Mouse (Mus musculus) urinary bladder, postnatal 36 days (tissue): ENCODE measurements at regions not wholly inside any gene's neighbourhood (a gene's known extent, or its start where the extent isn't known, plus 50 kb on each side); places are given as distances from the start of the nearest gene placed in this dataset.

Source experiments
- DNase-seq, 2 experiments: peaks; one replicate each; pipeline ENCODE4 v3.0.0; 2022; ENCODE audit warnings: low spot score in 2 of 2, mixed read lengths in 1 of 2

DNA sequence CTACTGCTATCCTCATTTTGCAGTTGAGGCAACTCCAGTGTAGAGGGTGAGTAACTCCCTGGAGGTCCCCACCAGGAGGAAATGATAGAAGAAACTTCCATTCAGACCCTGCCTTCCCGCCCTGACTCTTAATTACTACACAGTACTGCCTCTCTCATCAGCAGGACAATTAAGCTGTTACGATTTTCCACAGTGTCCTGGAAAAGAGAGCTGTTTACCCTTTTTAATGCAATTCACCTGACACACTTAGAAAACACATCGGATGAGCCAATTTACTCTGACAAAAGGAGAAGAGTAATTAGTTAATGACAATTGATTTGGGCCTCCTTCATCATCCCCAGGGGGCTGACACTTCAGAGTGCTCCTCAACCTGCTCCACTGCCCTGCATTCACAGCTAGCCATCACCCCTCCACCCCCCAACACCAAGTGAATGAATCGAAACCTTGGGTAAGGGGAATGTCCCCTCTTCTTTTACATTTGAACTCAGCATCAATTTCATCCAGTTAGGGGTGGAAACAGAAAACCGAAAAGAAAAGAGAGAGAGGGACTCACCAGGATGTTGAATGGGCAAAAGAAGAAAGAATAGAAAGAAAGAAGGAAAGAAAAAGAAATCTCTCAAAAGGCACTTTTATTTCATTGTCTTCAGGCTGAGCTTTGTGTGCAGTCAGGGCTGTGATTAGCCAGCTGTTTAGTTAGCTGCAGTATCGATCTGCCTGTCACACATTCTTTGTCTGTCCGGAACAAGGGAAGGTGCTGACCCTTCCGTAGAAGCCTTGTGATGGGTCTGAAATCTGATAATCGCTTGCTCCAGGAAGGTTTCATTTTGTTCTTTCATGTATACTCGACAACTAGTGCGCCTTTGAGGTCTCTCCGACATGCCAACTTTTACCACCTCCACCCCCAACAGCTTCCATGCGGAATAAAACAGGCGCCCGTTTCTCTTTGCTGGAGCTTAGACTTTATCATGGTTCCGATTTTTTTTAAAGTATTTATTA, 482.6 kb upstream of the Tenm4 start:
- DNase-seq, result no peak

DNA sequence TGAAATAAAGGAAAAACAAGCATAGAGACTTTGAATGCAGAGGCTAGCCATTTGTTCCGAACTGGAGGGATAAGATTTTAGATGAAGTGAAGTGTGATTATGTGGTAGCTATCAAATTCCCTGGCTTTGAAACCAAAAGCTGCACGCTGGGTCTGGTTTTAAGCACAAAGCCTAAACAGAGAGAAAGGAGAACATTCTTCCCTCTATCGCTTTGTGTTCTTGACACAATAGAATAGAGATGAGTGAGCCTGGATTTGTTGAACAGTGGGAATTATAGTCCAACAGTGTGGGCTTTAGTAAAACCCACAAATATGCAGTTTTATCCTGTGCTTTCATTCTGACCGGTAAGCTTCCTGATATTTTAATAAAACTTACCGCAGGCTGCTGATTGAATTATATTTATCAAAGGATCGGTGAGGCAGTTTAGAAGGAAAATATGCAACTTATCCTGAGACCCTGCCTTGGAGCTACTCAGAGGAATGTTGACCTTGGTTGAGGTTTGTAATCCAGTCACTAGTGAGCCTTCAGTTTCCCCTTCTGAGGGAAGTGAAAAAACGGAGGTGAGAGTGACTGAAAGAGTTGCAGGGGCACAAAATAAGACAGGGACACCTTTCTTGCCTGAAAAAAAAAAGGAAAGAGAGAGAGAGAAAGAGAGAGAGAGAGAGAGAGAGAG, 481.7 kb upstream of the Tenm4 start:
- DNase-seq, result no peak

GRCm38 (mm10) chr7:95699506-95699905, 471.5 kb upstream of the Tenm4 start:
- no peak for DNase-seq

- no peak for DNase-seq
Measured at GRCm38 (mm10) chr7:95710088-95710487, 461.0 kb upstream of the Tenm4 start.

DNA sequence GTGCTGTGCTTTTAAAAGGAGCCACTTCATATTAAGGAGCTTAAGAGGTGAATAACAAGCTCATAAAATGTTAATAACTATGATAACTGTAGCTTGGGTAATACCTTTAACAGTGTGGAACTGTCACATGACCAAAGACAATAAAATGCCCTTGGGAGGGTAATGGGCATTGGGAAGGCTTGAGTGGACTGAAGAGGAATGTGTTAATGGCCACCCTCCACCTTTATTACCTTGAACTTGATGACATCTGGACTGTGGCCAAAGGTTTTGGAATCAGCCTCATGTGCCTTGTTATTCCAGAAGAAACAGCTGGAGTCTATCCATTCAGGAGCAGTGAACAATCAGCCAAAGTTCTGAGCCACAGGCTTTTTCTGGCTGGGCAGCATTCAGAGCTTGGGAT, 451.0 kb upstream of the Tenm4 start:
- no peak for DNase-seq

DNA sequence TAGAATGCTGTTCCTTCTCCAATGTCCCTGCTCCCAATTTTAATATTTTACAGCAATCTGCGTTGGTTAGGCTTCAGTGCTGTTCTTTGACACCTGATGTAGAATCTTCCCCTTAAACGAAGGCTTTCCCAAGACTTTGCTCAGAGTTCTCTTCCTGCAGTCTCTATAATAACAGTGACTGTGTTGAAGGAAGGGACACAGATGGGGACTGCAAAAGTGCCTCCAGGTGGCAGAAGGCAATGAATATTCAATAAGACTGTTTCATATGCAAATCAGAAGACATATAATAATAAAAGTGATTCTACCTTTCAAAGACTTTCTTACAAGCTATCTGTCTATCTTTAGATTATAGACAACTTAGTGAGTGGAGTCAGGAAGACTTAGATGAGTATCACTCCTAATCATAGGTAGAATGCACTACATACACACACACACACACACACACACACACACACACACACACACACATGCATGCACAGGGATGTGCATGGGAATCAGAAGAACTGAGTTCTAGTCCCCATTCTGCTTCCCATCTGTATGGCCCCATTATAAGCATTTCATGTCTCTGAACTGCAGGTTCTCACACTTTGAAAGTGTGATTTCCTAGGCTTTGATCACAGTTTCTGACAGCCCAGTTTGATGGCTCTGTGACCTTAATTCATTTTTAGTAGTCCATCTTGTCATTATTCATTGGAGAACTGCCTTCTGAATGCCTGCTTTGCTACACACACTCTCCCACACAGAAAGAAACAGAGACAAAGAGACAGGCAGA, 445.1 kb upstream of the Tenm4 start:
- no peak for DNase-seq

DNA sequence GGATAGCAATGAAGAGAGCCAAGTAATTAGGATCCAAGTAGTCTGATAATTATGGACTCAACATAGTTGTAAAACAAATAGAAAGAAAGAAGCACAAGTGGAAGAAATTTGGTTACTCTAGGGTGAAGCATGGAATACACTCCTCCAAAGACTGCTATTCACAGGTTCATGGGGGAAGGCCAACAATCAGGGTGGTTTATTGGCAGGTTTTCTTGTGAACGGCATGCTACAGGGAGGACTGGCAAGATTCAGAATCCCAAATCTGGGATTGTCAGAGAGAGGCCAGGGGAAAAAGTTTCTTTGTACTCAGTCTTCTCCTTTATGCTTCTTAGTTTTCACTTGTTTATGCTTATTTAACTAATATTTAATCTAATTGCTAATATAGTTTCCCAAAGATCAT, 437.2 kb upstream of the Tenm4 start:
- DNase-seq, result no peak

DNA sequence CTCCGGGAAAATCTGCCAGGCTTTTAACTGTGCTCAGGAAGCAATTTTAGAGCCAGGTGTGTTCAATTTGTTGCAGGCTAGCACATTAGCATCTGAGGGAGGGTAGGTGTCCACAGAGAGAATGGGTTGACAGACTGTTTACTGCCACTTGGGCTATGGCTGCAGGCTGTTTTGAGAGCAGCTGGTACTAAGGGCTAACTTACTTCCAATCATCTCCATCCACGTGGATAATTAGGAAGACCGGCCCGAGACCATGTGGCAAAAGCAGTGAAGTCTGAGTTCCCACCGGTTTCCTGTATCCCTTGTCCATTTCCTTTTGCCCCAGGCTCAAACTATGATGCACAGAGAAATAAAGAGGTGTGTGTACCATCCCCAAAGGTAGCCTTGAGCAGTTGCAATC, 436.5 kb upstream of the Tenm4 start:
- no peak for DNase-seq

DNA sequence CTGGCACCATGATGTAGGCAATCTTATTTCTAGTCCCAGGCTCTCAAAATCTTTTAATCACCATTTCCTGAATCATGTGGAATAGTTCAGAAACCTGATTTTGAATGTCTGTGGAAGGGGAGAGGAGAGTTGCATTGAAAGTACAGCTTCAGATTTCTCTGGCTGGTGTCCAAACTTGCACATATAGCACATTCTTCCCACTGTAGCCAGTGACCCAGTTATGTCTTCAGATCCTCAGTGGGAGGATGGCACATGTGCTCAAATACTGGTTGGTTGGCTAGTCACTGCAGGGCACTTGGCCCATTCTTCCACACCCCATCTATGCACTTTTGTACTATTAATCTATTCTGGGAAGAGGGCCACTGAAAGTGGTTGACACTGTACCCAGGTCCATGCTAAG, 434.3 kb upstream of the Tenm4 start:
- DNase-seq, result no peak

GRCm38 (mm10) chr7:95738725-95739245, 432.3 kb upstream of the Tenm4 start:
- DNase-seq, result no peak

- no peak for DNase-seq
Measured at GRCm38 (mm10) chr7:95739779-95740178, 431.3 kb upstream of the Tenm4 start.

GRCm38 (mm10) chr7:95758375-95758774, 412.7 kb upstream of the Tenm4 start:
- no peak for DNase-seq

DNA sequence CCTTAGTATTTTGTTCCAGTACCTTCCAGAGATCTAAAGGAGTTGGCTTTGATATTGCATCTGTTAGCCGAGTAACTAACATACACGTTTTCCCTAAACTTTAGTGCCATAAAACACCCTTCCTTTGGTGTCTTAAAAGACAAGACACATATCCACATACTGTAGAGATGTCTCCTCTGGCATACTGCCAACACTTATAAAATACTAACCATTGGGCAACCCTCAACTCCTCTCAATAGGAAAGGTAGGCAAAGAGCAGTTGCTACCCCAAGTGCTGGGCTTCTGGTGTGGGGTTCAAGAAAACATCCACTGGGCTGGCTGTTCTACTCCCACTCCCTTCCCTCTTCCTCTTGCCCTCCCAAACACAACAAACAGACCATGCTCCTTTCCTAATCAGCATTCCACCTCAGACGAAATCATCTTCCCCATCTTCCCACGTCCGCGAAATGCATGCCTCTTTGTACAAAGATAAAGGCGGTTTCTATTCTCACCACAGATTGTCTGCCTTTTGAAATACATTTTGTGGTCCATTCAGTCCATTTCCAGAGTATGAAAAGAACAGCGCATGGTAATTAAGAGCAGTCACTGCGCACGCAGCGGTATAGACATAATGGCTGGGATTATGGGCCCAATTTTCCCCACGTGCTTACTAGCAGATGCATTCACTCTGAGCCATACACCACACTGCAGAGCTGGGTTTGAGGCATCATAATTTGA, 409.9 kb upstream of the Tenm4 start:
- no peak for DNase-seq

- DNase-seq, result no peak
Measured at GRCm38 (mm10) chr7:95766356-95767150, 404.5 kb upstream of the Tenm4 start.

DNA sequence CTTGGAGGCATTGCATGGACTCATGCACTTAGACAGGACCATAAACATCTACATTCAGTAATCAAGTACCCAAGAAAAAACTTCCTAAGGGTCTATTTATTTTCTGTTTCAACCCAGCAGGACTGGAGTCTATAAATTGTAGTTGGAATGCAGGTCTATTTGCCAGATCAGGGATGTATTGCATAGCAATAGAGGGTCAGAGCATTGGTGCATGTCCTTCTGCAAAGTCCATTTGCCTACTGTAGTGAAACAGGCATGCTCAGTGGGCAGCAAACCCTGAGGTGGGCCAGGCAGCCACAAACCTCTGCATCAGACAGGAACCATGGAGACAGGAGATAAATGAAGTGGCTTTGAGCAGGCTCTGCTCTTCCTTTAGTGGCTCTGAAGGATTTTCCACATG, 386.5 kb upstream of the Tenm4 start:
- DNase-seq, result no peak

DNA sequence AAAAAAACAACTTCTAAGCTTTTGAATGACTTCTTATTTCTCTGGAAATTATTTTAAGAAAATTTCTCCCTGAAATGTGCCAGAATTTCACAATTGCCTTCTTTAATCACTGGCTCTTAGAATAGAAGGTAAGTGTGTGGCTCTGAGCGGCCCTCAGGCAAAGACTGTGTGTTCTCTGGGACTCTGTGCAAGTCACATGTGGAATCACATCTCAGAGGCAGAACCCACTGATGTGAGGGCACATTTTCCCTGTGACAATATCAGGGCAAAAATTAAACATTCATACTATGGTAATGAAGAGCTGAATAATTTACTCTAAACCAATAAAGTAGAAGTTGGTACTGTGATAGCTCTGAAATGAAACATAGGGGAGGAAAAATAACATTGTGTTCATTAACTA, 383.5 kb upstream of the Tenm4 start:
- DNase-seq, result no peak

GRCm38 (mm10) chr7:95787951-95788350, 383.1 kb upstream of the Tenm4 start:
- DNase-seq, result no peak

DNA sequence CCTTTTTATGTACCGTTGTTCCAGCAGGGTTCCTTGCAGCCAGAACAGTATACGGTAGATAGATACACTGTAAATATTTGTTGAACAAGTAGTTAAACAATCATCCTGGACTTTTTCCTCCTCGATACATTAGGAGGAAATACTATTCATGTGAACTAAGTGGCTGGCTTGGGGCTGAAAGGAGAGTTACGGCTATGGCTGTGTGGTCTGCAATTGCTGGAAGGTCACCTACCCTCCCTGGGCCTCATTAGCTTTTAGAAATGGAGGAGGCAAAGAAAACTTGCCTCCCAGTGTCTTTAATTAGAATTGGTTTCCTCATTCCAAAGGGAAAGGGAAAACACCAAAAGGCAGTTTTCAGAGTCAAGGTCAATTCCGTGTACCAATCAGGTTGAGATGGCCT, 381.6 kb upstream of the Tenm4 start:
- no peak for DNase-seq

GRCm38 (mm10) chr7:95799022-95799421, 372.0 kb upstream of the Tenm4 start:
- no peak for DNase-seq

- no peak for DNase-seq
Measured at GRCm38 (mm10) chr7:95809626-95810025, 361.4 kb upstream of the Tenm4 start.

DNA sequence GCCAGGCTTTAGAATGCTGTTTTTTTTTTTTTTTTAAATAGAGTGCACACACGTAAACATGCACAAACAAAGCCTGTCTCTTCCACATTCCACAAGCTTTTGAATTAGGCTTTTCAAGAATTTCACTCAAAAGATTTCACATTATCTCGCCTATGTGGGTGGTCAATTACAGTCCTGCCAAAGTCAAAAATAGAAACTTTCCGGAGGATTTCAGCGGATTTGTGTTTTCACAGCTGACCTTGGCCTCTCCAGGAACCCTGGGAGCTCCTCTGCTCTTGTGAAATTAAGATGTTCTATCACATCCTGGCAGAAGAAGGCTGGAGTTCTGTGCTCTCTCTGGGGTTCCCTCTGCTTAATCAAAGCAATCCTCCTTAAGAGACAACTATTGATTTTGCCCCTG, 360.9 kb upstream of the Tenm4 start:
- DNase-seq, result no peak
